Mouse (Mus musculus) intestine, embryonic 15.5 days (tissue): ENCODE measurements at regions not wholly inside any gene's neighbourhood (a gene's known extent, or its start where the extent isn't known, plus 50 kb on each side); places are given as distances from the start of the nearest gene placed in this dataset.

Experiments
- ATAC-seq: fragments of 200-750 bp; cut with Nextera tagmentation; 2 replicates; pipeline ENCODE4 v1.8.0; 2017; ENCODE audit warnings: moderate TSS enrichment, moderate library complexity
- H3K27ac ChIP-seq: fragments of 300-500 bp; sonication (generic); 2 replicates; pipeline ENCODE4 v1.5.1; 2015; ENCODE audit warnings: mild to moderate bottlenecking, inconsistent platforms
- H3K27me3 ChIP-seq: fragments of 300-500 bp; sonication (generic); replicated peaks from 2 replicates; pipeline ENCODE4 v1.6.1; 2015; ENCODE audit warnings: inconsistent platforms
- H3K36me3 ChIP-seq: fragments of 300-500 bp; sonication (generic); 2 replicates; pipeline ENCODE4 v1.6.1; 2015; ENCODE audit warnings: inconsistent platforms
- H3K4me1 ChIP-seq: fragments of 300-500 bp; sonication (generic); replicated peaks from 2 replicates; pipeline ENCODE4 v1.6.1; 2015; ENCODE audit warnings: inconsistent platforms
- H3K4me2 ChIP-seq: fragments of 300-500 bp; sonication (generic); replicated peaks from 2 replicates; pipeline ENCODE4 v1.6.1; 2015; ENCODE audit warnings: mild to moderate bottlenecking, inconsistent platforms
- H3K4me3 ChIP-seq: fragments of 300-500 bp; sonication (generic); replicated peaks from 2 replicates; pipeline ENCODE4 v1.5.1; 2015; ENCODE audit warnings: inconsistent platforms
- H3K9ac ChIP-seq: fragments of 300-500 bp; sonication (generic); 2 replicates; pipeline ENCODE4 v1.6.1; 2015; ENCODE audit warnings: inconsistent platforms
- H3K9me3 ChIP-seq: fragments of 300-500 bp; sonication (generic); 2 replicates; pipeline ENCODE4 v1.6.1; 2016; ENCODE audit warnings: inconsistent platforms
- WGBS: fragments of 180-500 bp; shearing (Covaris S2); methylation state at CpG from one replicate; pipeline ENCODE4 v1.1.7; 2015; 5-methylcytosine and 5-hydroxymethylcytosine counted together

GRCm38 (mm10) chr11:34973012-34973411, 139.6 kb upstream of the Spdl1 start:
- Histone ChIP-seq H3K4me2 (no peak overlapping the region), H3K4me3 (no peak overlapping the region), H3K36me3 (no peaks in the 10 kb centered on the region), H3K27me3 (no peaks in the 10 kb centered on the region), H3K27ac (no peak overlapping the region), H3K4me1 (no peaks in the 10 kb centered on the region), H3K9ac (no peak overlapping the region), H3K9me3 (no peaks in the 10 kb centered on the region)
- ATAC-seq, result no peak
- 62% methylated on average over 5 of the region's 5 CpGs for WGBS

GRCm38 (mm10) chr11:34959291-34959690, 125.8 kb upstream of the Spdl1 start:
- Histone ChIP-seq H3K9me3 (no peaks in the 10 kb centered on the region), H3K9ac (no peak overlapping the region), H3K4me1 (no peaks in the 10 kb centered on the region), H3K27me3 (no peaks in the 10 kb centered on the region), H3K4me3 (no peak overlapping the region), H3K36me3 (no peaks in the 10 kb centered on the region), H3K4me2 (no peak overlapping the region), H3K27ac (no peak overlapping the region)
- ATAC-seq, result no peak
- WGBS, result 71% methylated on average over 7 of the region's 7 CpGs

- H3K36me3 ChIP-seq, result no peaks in the 10 kb centered on the region
- no peak for ATAC-seq
- 67% methylated on average over 4 of the region's 4 CpGs for WGBS
Measured at GRCm38 (mm10) chr11:34941486-34942456, 108.3 kb upstream of the Spdl1 start.

GRCm38 (mm10) chr11:34940151-34940550, 106.7 kb upstream of the Spdl1 start:
- Histone ChIP-seq H3K4me3 (no peak overlapping the region), H3K4me1 (no peaks in the 10 kb centered on the region), H3K27me3 (no peaks in the 10 kb centered on the region), H3K9ac (no peak overlapping the region), H3K9me3 (no peaks in the 10 kb centered on the region), H3K27ac (no peak overlapping the region), H3K36me3 (no peaks in the 10 kb centered on the region), H3K4me2 (no peak overlapping the region)
- ATAC-seq, result no peak
- WGBS, result 87% methylated on average over 8 of the region's 8 CpGs

More at GRCm38 (mm10) chr11:34941486-34942456, 108.3 kb upstream of the Spdl1 start:
- H3K9me3 ChIP-seq, result no peaks in the 10 kb centered on the region
- no peaks in the 10 kb centered on the region for H3K27me3 ChIP-seq
- H3K4me2 ChIP-seq, result no peak overlapping the region
- H3K4me1 ChIP-seq, result no peaks in the 10 kb centered on the region
- no peak overlapping the region for H3K9ac ChIP-seq
- H3K27ac ChIP-seq, result no peak overlapping the region
- H3K4me3 ChIP-seq, result no peak overlapping the region

- Histone ChIP-seq H3K27me3 (no peaks in the 10 kb centered on the region), H3K4me3 (no peak overlapping the region), H3K36me3 (no peaks in the 10 kb centered on the region), H3K4me2 (no peak overlapping the region), H3K9me3 (no peaks in the 10 kb centered on the region), H3K27ac (no peak overlapping the region), H3K9ac (no peak overlapping the region), H3K4me1 (no peaks in the 10 kb centered on the region)
- no peak for ATAC-seq
- WGBS, result 80% methylated on average over 4 of the region's 4 CpGs
Measured at GRCm38 (mm10) chr11:34939002-34939401, 105.6 kb upstream of the Spdl1 start.

GRCm38 (mm10) chr11:34932191-34932590, 98.8 kb upstream of the Spdl1 start:
- no peaks in the 10 kb centered on the region for H3K9me3 ChIP-seq
- no peak overlapping the region for H3K27ac ChIP-seq
- H3K9ac ChIP-seq, result no peak overlapping the region
- no peak for ATAC-seq
- no peaks in the 10 kb centered on the region for H3K36me3 ChIP-seq
- no peaks in the 10 kb centered on the region for H3K4me1 ChIP-seq
- no peak overlapping the region for H3K4me2 ChIP-seq
- H3K4me3 ChIP-seq, result no peak overlapping the region
- no peaks in the 10 kb centered on the region for H3K27me3 ChIP-seq

- Histone ChIP-seq H3K36me3 (no peaks in the 10 kb centered on the region), H3K9ac (no peak overlapping the region), H3K27ac (no peak overlapping the region), H3K4me2 (no peak overlapping the region), H3K4me1 (no peaks in the 10 kb centered on the region), H3K4me3 (no peak overlapping the region), H3K9me3 (no peaks in the 10 kb centered on the region), H3K27me3 (no peaks in the 10 kb centered on the region)
- 41% methylated on average over 1 of the region's 1 CpGs for whole genome bisulfite sequencing
- ATAC-seq, result no peak
Measured at GRCm38 (mm10) chr11:34917175-34917574, 83.7 kb upstream of the Spdl1 start.

GRCm38 (mm10) chr11:34909841-34910240, 76.4 kb upstream of the Spdl1 start:
- ATAC-seq, result no peak
- H3K4me2 ChIP-seq, result no peak overlapping the region
- WGBS, result 29% methylated on average over 5 of the region's 5 CpGs
- H3K36me3 ChIP-seq, result no peaks in the 10 kb centered on the region
- no peak overlapping the region for H3K9ac ChIP-seq
- no peak overlapping the region for H3K27ac ChIP-seq
- no peaks in the 10 kb centered on the region for H3K9me3 ChIP-seq
- H3K4me3 ChIP-seq, result no peak overlapping the region
- no peaks in the 10 kb centered on the region for H3K27me3 ChIP-seq
- H3K4me1 ChIP-seq, result 0 out of 2 replicates have a peak, but pooled peaks cover 4% of the 10 kb centered on the region

- no peaks in the 10 kb centered on the region for H3K27me3 ChIP-seq
- H3K9me3 ChIP-seq, result no peaks in the 10 kb centered on the region
- ATAC-seq, result no peak
- H3K4me1 ChIP-seq, result no peaks in the 10 kb centered on the region
- no peak overlapping the region for H3K4me3 ChIP-seq
- H3K4me2 ChIP-seq, result no peak overlapping the region
- no peaks in the 10 kb centered on the region for H3K36me3 ChIP-seq
- H3K27ac ChIP-seq, result no peak overlapping the region
- 24% methylated on average over 4 of the region's 4 CpGs for WGBS
- H3K9ac ChIP-seq, result no peak overlapping the region
Measured at GRCm38 (mm10) chr11:34904271-34904670, 70.8 kb upstream of the Spdl1 start.

GRCm38 (mm10) chr11:34899400-34899799, 66.0 kb upstream of the Spdl1 start:
- 51% methylated on average over 3 of the region's 3 CpGs for WGBS

GRCm38 (mm10) chr11:34895624-34896023, 62.2 kb upstream of the Spdl1 start:
- H3K4me1 ChIP-seq, result no peaks in the 10 kb centered on the region
- WGBS, result 65% methylated on average over 7 of the region's 7 CpGs
- H3K27me3 ChIP-seq, result no peaks in the 10 kb centered on the region
- ATAC-seq, result no peak
- no peak overlapping the region for H3K4me3 ChIP-seq
- no peak overlapping the region for H3K4me2 ChIP-seq
- H3K36me3 ChIP-seq, result no peaks in the 10 kb centered on the region
- H3K9me3 ChIP-seq, result no peaks in the 10 kb centered on the region
- no peak overlapping the region for H3K27ac ChIP-seq
- no peak overlapping the region for H3K9ac ChIP-seq

More at GRCm38 (mm10) chr11:34899400-34899799, 66.0 kb upstream of the Spdl1 start:
- H3K36me3 ChIP-seq, result no peaks in the 10 kb centered on the region
- no peaks in the 10 kb centered on the region for H3K9me3 ChIP-seq
- H3K9ac ChIP-seq, result no peak overlapping the region
- H3K4me3 ChIP-seq, result no peak overlapping the region
- H3K27me3 ChIP-seq, result no peaks in the 10 kb centered on the region
- no peak for ATAC-seq
- H3K4me1 ChIP-seq, result no peaks in the 10 kb centered on the region
- H3K4me2 ChIP-seq, result no peak overlapping the region
- no peak overlapping the region for H3K27ac ChIP-seq

GRCm38 (mm10) chr11:34888374-34889136, 55.1 kb upstream of the Spdl1 start:
- H3K4me1 ChIP-seq, result no peaks in the 10 kb centered on the region
- no peak overlapping the region for H3K4me3 ChIP-seq
- no peak overlapping the region for H3K4me2 ChIP-seq
- no peaks in the 10 kb centered on the region for H3K27me3 ChIP-seq
- H3K36me3 ChIP-seq, result no peaks in the 10 kb centered on the region
- no peak overlapping the region for H3K9ac ChIP-seq
- no peak for ATAC-seq
- H3K27ac ChIP-seq, result no peak overlapping the region
- WGBS, result 86% methylated on average over 7 of the region's 7 CpGs
- H3K9me3 ChIP-seq, result no peaks in the 10 kb centered on the region
